Mouse (Mus musculus): Measurements from ENCODE around the gene Tmem11. TPM values are rescaled to one million over a fixed set of nuclear protein-coding genes. Genes with fewer than 3 reads are reported as not detected.

Gene Tmem11
- polyA plus RNA-seq, 1 experiment: 61.5 TPM

DNA sequence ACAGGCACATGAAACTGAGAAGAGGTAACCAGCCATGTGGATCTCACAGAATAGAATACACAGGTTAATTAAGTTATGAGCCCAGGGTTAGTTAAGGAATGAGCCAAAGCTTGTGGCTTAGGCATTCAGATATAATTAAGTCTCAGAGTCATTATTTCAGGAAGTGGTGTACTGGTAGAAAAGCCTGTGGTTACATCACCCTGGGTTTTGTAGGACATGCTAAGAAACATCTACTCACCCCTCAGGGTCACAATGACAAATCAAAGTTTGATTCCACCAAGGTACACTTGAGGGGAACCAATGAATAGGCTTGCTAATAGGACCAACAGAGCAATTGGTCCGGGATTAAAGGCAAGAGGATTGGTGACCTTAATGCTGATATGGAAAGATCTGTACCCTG is 52.4 kb downstream of the Tmem11 start:
- no peak for TF ChIP-seq CEBPB (IDR thresholded peaks at IDR 0.05; ENCODE audit: low read depth)
- TF ChIP-seq MYOG (IDR thresholded peaks at IDR 0.05; ENCODE audit: control insufficient read depth, extremely low read depth, insufficient read length): no peak
- no peak for TF ChIP-seq MYOD1 (IDR thresholded peaks at IDR 0.05; ENCODE audit: control insufficient read depth, insufficient read length, low read depth)
- TF ChIP-seq MAX (IDR thresholded peaks at IDR 0.05): no peak
- H3K79me2 ChIP-seq (ENCODE audit: control insufficient read depth, insufficient read depth): peaks cover 9% of the 10 kb centered on the region
- H3K36me3 ChIP-seq (ENCODE audit: control insufficient read depth, insufficient read depth): no peaks in the 10 kb centered on the region
- no peaks in the 10 kb centered on the region for H3K27me3 ChIP-seq (ENCODE audit: control insufficient read depth, insufficient read depth, insufficient read length)
- H3K79me3 ChIP-seq (ENCODE audit: low read depth): peaks cover 3% of the 10 kb centered on the region
- no peak overlapping the region for H3K4me3 ChIP-seq (ENCODE audit: insufficient read depth, poor library complexity, severe bottlenecking)
- no peak overlapping the region for H3ac ChIP-seq (ENCODE audit: control insufficient read depth, insufficient read length, low read depth)

DNA sequence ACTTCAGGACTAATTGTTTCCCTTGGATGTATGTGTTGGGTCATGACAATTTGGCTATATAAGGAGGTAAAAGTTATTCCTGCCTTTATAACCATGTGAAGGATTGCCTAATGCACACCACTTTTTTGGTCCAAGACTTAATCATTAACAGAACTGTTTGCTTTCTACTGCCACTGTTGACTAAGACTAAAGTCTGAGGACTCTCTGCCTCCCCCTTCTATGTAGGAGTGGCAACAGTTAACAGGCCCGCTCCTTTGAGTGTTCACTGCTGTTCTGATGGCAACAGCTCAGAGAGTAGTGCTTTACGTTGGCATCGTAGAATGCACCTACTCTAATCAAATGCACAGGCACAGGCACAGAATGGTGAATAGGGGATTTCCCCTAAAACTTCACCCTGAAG is 53.9 kb downstream of the Tmem11 start:
- no peak for TF ChIP-seq CEBPB (IDR thresholded peaks at IDR 0.05; ENCODE audit: low read depth)
- no peak for TF ChIP-seq MYOD1 (IDR thresholded peaks at IDR 0.05; ENCODE audit: control insufficient read depth, insufficient read length, low read depth)
- no peak for TF ChIP-seq MAX (IDR thresholded peaks at IDR 0.05)
- no peak for TF ChIP-seq USF1 (IDR thresholded peaks at IDR 0.05; ENCODE audit: low read depth)
- no peak for TF ChIP-seq CTCF (IDR thresholded peaks at IDR 0.05; ENCODE audit: control insufficient read depth, insufficient read depth, insufficient read length)
- TF ChIP-seq FOSL1 (IDR thresholded peaks at IDR 0.05; ENCODE audit: insufficient read depth, low read length, poor library complexity, severe bottlenecking): no peak
- no peak for TF ChIP-seq MYOG (IDR thresholded peaks at IDR 0.05; ENCODE audit: control insufficient read depth, extremely low read depth, insufficient read length)
- Histone ChIP-seq H3ac (ENCODE audit: control insufficient read depth, insufficient read length, low read depth) (no peak overlapping the region), H3K79me3 (ENCODE audit: low read depth) (no peaks in the 10 kb centered on the region), H3K27me3 (ENCODE audit: control insufficient read depth, insufficient read depth, insufficient read length) (no peaks in the 10 kb centered on the region), H3K36me3 (ENCODE audit: control insufficient read depth, insufficient read depth) (no peaks in the 10 kb centered on the region), H3K4me3 (ENCODE audit: insufficient read depth, poor library complexity, severe bottlenecking) (no peak overlapping the region), H3K79me2 (ENCODE audit: control insufficient read depth, insufficient read depth) (no peaks in the 10 kb centered on the region)

DNA sequence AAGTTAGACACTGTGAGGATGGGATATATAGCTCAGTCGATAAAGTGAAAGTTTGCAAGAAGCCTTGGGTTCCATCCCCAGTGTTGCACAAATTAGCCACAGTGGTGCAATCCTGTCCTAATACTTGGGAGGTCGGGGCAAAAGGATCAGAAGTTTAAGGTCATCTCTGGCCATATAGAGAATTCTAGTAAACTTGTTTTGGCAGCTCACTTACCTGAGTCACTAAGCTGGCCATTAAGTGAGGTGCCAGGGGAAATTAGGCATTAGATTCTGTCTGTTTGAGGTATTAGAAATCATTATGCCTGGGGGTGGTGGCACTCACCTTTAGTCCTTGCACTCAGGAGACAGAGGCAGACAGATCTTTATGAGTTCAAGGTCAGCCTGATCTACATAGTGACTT is 55.3 kb downstream of the Tmem11 start:
- no peak overlapping the region for H3ac ChIP-seq (ENCODE audit: control insufficient read depth, insufficient read length, low read depth)
- H3K36me3 ChIP-seq (ENCODE audit: control insufficient read depth, insufficient read depth): no peaks in the 10 kb centered on the region
- H3K79me2 ChIP-seq (ENCODE audit: control insufficient read depth, insufficient read depth): no peaks in the 10 kb centered on the region
- TF ChIP-seq MAX (IDR thresholded peaks at IDR 0.05) (no peak), FOSL1 (IDR thresholded peaks at IDR 0.05; ENCODE audit: insufficient read depth, low read length, poor library complexity, severe bottlenecking) (no peak), MYOG (IDR thresholded peaks at IDR 0.05; ENCODE audit: control insufficient read depth, extremely low read depth, insufficient read length) (no peak), CTCF (IDR thresholded peaks at IDR 0.05; ENCODE audit: control insufficient read depth, insufficient read depth, insufficient read length) (no peak), CEBPB (IDR thresholded peaks at IDR 0.05; ENCODE audit: low read depth) (no peak), USF1 (IDR thresholded peaks at IDR 0.05; ENCODE audit: low read depth) (no peak), MYOD1 (IDR thresholded peaks at IDR 0.05; ENCODE audit: control insufficient read depth, insufficient read length, low read depth) (no peak)
- H3K4me3 ChIP-seq (ENCODE audit: insufficient read depth, poor library complexity, severe bottlenecking): no peak overlapping the region
- H3K79me3 ChIP-seq (ENCODE audit: low read depth): no peaks in the 10 kb centered on the region
- H3K27me3 ChIP-seq (ENCODE audit: control insufficient read depth, insufficient read depth, insufficient read length): no peaks in the 10 kb centered on the region

DNA sequence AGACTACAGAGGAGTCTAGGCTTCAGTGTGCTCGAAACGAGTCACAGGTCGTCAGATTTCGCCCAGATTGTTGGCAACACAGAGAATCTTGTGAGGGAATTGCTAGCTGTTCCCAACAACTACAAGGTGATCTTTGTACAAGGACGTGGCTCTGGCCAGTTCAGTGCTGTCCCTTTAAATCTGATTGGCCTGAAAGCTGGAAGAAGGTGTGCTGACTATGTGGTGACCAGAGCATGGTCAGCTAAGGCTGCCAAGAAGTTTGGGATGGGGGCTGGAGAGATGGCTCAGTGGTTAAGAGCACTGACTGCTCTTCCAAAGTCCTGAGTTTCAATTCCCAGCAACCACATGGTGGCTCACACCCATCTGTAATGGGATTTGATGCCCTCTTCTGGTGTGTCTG is 62.7 kb downstream of the Tmem11 start:
- Histone ChIP-seq H3K79me2 (ENCODE audit: control insufficient read depth, insufficient read depth) (no peaks in the 10 kb centered on the region), H3K27me3 (ENCODE audit: control insufficient read depth, insufficient read depth, insufficient read length) (no peaks in the 10 kb centered on the region), H3K79me3 (ENCODE audit: low read depth) (no peaks in the 10 kb centered on the region), H3K4me3 (ENCODE audit: insufficient read depth, poor library complexity, severe bottlenecking) (no peak overlapping the region), H3ac (ENCODE audit: control insufficient read depth, insufficient read length, low read depth) (no peak overlapping the region), H3K36me3 (ENCODE audit: control insufficient read depth, insufficient read depth) (no peaks in the 10 kb centered on the region)
- TF ChIP-seq CEBPB (IDR thresholded peaks at IDR 0.05; ENCODE audit: low read depth) (no peak), FOSL1 (IDR thresholded peaks at IDR 0.05; ENCODE audit: insufficient read depth, low read length, poor library complexity, severe bottlenecking) (no peak), MAX (IDR thresholded peaks at IDR 0.05) (no peak)

Other genes with a start within 250 kb of the Tmem11 start
- 46.8 TPM for gene Llgl1, start 179.5 kb downstream of the Tmem11 start, polyA plus RNA-seq (2012; fragmentation: generic; extraction: Trizol)
- gene Flii, start 152.0 kb downstream of the Tmem11 start, polyA plus RNA-seq (2012; fragmentation: generic; extraction: Trizol): 139 TPM
- gene Mief2, start 150.9 kb downstream of the Tmem11 start, polyA plus RNA-seq (2012; fragmentation: generic; extraction: Trizol): 14.0 TPM
- gene Top3a, start 101.9 kb downstream of the Tmem11 start, polyA plus RNA-seq (2012; fragmentation: generic; extraction: Trizol): 8.4 TPM
- gene Smcr8, start 101.7 kb downstream of the Tmem11 start, polyA plus RNA-seq (2012; fragmentation: generic; extraction: Trizol): 9.2 TPM
- 28.7 TPM for gene Shmt1, start 67.6 kb downstream of the Tmem11 start, polyA plus RNA-seq (2012; fragmentation: generic; extraction: Trizol)
- gene Dhrs7b, start 48.6 kb downstream of the Tmem11 start, polyA plus RNA-seq (2012; fragmentation: generic; extraction: Trizol): 46.4 TPM
- gene Natd1, start 35.5 kb upstream of the Tmem11 start, polyA plus RNA-seq (2012; fragmentation: generic; extraction: Trizol): 8.4 TPM
- gene Map2k3, start 52.8 kb upstream of the Tmem11 start, polyA plus RNA-seq (2012; fragmentation: generic; extraction: Trizol): 183 TPM
- 0.62 TPM for gene Kcnj12, start 143.3 kb upstream of the Tmem11 start, polyA plus RNA-seq (2012; fragmentation: generic; extraction: Trizol)
- gene Tnfrsf13b, start 247.5 kb upstream of the Tmem11 start, polyA plus RNA-seq (2012; fragmentation: generic; extraction: Trizol): not detected